Mouse (Mus musculus) thymus, adult 2 months (tissue): ENCODE data around the gene Adipor1.

Experiments used
- CTCF ChIP-seq: fragments of 200-500 bp; IDR thresholded peaks from 2 replicates; pipeline ENCODE4 v1.5.1; 2012; ENCODE audit warnings: mild to moderate bottlenecking, control low read depth, low read length, moderate library complexity, borderline replicate concordance; ENCODE audit not compliant: control insufficient read depth, poor library complexity, insufficient read depth; ENCODE audit errors: extremely low read depth
- POLR2A ChIP-seq: fragments of 200-500 bp; IDR thresholded peaks from 2 replicates; pipeline ENCODE4 v1.6.1; 2012; ENCODE audit warnings: mild to moderate bottlenecking, low read length, control low read depth, moderate library complexity; ENCODE audit not compliant: control insufficient read depth, poor library complexity, insufficient read depth; ENCODE audit errors: extremely low read depth

DNA sequence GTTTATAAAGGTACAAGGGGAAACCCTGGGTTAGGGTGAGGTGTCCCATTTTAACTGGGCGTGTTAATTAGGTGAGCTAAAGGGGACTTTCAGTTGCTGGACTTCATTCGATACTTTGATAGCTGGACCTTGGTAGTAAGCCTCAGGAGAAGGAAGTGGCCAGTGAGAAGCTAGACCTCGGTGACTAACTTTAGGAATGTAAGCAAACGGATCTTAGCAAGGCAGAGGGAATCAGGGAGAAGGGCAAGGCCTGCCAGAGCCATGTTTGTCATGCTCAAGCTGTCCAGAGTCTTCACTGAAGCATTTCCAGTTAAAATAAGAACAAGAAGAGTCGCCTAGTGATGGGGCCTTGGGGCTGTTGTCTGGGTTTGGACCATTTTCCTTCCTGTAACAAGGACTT, 49.7 kb upstream of the Adipor1 start:
- TF ChIP-seq CTCF, result no peak
- no peak for TF ChIP-seq POLR2A
